Mouse (Mus musculus): Measurements from ENCODE around the gene Kat8.

DNA sequence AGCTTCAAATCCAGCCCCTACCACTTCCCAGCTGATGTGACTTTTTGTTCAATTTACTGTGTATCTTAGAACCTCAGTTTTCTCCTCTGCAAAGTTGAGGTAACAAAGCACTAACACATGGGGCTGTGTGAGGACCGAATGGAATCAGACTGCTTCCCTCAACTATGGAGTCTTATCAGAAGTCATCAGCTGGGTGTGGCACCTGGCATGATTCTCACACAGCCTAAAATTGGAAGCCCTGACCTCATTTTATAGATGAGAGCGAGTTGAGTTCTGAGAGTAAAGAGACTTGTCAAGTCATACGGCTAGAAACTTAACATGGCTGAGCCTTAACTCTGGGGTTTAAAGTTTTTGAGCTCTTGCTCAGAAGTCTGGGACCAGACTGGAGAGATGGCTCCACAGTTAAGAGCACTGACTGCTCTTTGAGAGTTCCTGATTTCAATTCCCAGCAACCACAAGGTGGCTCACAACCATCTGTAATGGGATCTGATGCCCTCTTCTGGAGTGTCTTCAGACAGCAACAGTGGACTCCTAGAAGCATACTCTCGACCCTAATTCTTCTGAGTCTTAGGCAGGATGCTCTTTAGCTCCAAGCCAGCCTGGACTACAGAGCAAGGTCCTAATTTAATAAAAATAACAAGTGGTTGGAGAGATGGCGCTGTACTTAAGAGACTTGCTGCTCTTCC is 42.0 kb upstream of the Kat8 start:
- TF ChIP-seq TAL1 (IDR thresholded peaks at IDR 0.05; ENCODE audit: low read length) (no peak), GATA1 (IDR thresholded peaks at IDR 0.05; ENCODE audit: low read length) (no peak)
